Mouse (Mus musculus) myocyte (in vitro differentiated cells): ENCODE results near the gene Hist1h2ac. TPM values are rescaled to one million over a fixed set of nuclear protein-coding genes. Genes with fewer than 3 reads are reported as not detected.
"Not testable (repeated sequence)": the region's sequence is repeated elsewhere in the genome, so short reads cannot be mapped to it uniquely, and the experiment has no call there.

Experiments used
- H3K27me3 ChIP-seq: one replicate; pipeline ENCODE4 v1.6.1; 2011; ENCODE audit not compliant: control insufficient read depth, insufficient read depth, insufficient read length
- H3K36me3 ChIP-seq: one replicate; pipeline ENCODE4 v1.6.1; 2011; ENCODE audit not compliant: control insufficient read depth, insufficient read depth
- H3K4me2 ChIP-seq: one replicate; pipeline ENCODE4 v1.6.1; 2011; ENCODE audit warnings: low read depth, control low read depth
- H3K4me3 ChIP-seq: one replicate; pipeline ENCODE4 v1.5.1; 2011; ENCODE audit warnings: mild to moderate bottlenecking, control low read depth, moderate library complexity
- H3K79me2 ChIP-seq: one replicate; pipeline ENCODE4 v1.6.1; 2011; ENCODE audit not compliant: control insufficient read depth, insufficient read depth
- H3ac ChIP-seq: one replicate; pipeline ENCODE4 v1.6.1; 2011; ENCODE audit not compliant: control insufficient read depth, insufficient read length
- CEBPB ChIP-seq: IDR thresholded peaks from 2 replicates; pipeline ENCODE4 v1.6.1; 2011; ENCODE audit warnings: mild to moderate bottlenecking, moderate library complexity; ENCODE audit not compliant: poor library complexity, insufficient read depth, severe bottlenecking
- E2F4 ChIP-seq: IDR thresholded peaks from one replicate; pipeline ENCODE4 v1.6.1; 2011; ENCODE audit warnings: mild to moderate bottlenecking, control low read depth, moderate library complexity; ENCODE audit not compliant: insufficient read depth
- MAX ChIP-seq: IDR thresholded peaks from one replicate; pipeline ENCODE4 v1.6.1; 2011; ENCODE audit warnings: low read depth, mild to moderate bottlenecking, control low read depth
- MYOD1 ChIP-seq, 3 experiments: IDR thresholded peaks; one replicate each; pipeline ENCODE4 v1.6.1; 2011; ENCODE audit warnings: control low read depth in 2 of 3, low read depth in 2 of 3, mild to moderate bottlenecking in 2 of 3, moderate library complexity in 1 of 3; ENCODE audit not compliant: insufficient read length in 2 of 3, control insufficient read depth in 1 of 3
- MYOG ChIP-seq, 3 experiments: IDR thresholded peaks; one replicate each; pipeline ENCODE4 v1.6.1; 2011; ENCODE audit warnings: control low read depth in 2 of 3, low read depth in 2 of 3, mild to moderate bottlenecking in 2 of 3; ENCODE audit not compliant: insufficient read length in 2 of 3, control insufficient read depth in 1 of 3, insufficient read depth in 1 of 3
- POLR2A ChIP-seq: IDR thresholded peaks from one replicate; pipeline ENCODE4 v1.6.1; 2011; ENCODE audit warnings: low read depth, mild to moderate bottlenecking, control low read depth, moderate library complexity; ENCODE audit not compliant: insufficient read length
- POLR2AphosphoS2 ChIP-seq: IDR thresholded peaks from one replicate; pipeline ENCODE4 v1.6.1; 2011; ENCODE audit warnings: low read depth, control low read depth; ENCODE audit not compliant: insufficient read length
- REST ChIP-seq: IDR thresholded peaks from one replicate; pipeline ENCODE4 v1.6.1; 2011; ENCODE audit warnings: mild to moderate bottlenecking, control low read depth, moderate library complexity; ENCODE audit not compliant: insufficient read depth, insufficient read length
- SRF ChIP-seq: IDR thresholded peaks from one replicate; pipeline ENCODE4 v1.6.1; 2011; ENCODE audit warnings: low read depth; ENCODE audit not compliant: control insufficient read depth, insufficient read length
- TCF12 ChIP-seq: IDR thresholded peaks from one replicate; pipeline ENCODE4 v1.6.1; 2011; ENCODE audit warnings: mild to moderate bottlenecking, control low read depth; ENCODE audit not compliant: poor library complexity, insufficient read depth, severe bottlenecking
- TCF3 ChIP-seq: IDR thresholded peaks from one replicate; pipeline ENCODE4 v1.6.1; 2011; ENCODE audit warnings: low read depth, control low read depth; ENCODE audit not compliant: insufficient read length
- USF1 ChIP-seq: IDR thresholded peaks from one replicate; pipeline ENCODE4 v1.6.1; 2011; ENCODE audit warnings: low read depth, mild to moderate bottlenecking, control low read depth, moderate library complexity
- polyA plus RNA-seq: library from polyadenylated mRNA; unstranded; fragments of >200 nt; fragmentation: generic; extraction: Trizol; gene quantifications from one replicate; pipeline ENCODE4 v1.2.1, GENCODE M21; 2012; ENCODE audit warnings: missing spikeins

Gene Hist1h2ac
- polyA plus RNA-seq, 1 experiment = 1.3 TPM

- H3K4me2 ChIP-seq = no peak overlapping the region
- TF ChIP-seq REST (no peak), TCF3 (no peak), E2F4 (no peak), POLR2AphosphoS2 (no peak), TCF12 (no peak), MYOD1 (IDR thresholded peaks at IDR 0.05; ENCODE audit: control insufficient read depth in 1 of 3, insufficient read length in 2 of 3, low read depth in 2 of 3) (no peak), CEBPB (no peak), SRF (no peak), MYOG (IDR thresholded peaks at IDR 0.05; ENCODE audit: control insufficient read depth in 1 of 3, insufficient read depth in 1 of 3, insufficient read length in 2 of 3, low read depth in 2 of 3) (no peak), USF1 (no peak), POLR2A (no peak), MAX (no peak)
These were observed 23.0 kb upstream of the Hist1h2ac start for GRCm38 (mm10) chr13:23706771-23707170.

DNA sequence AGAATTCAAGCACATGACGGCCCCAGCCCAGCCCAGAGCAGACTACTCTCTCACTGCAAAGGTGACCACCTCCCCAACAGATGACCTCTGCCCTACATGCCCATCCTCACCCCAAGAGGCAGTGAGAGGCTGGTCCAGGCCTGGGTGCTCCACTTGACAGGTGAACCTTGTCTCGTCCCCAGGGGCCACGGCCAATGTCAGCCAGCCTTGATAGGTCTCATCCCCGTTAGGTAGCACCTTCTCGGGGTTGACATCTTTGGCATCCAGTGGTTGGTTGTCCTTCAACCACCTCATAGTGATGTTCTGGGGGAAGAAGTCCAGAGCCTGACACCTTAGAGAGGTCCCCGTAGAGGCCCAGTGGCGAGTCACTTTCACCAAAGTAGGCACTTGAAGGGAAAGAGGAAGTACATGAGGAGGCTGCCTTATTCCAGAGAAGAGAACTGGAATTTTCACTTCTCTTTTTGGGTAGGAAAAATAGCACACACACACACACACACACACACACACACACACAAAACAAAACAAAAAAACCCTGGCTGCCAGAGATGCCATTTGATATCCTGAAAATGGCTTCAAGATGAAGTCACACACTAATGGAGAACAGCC, 22.1 kb upstream of the Hist1h2ac start:
- no peaks in the 10 kb centered on the region for H3K27me3 ChIP-seq
- H3ac ChIP-seq = no peak overlapping the region
- H3K79me2 ChIP-seq = no peaks in the 10 kb centered on the region
- no peaks in the 10 kb centered on the region for H3K36me3 ChIP-seq
- no peak overlapping the region for H3K4me3 ChIP-seq
- TF ChIP-seq POLR2A (no peak), TCF3 (no peak)
- H3K4me2 ChIP-seq = no peak overlapping the region

More at GRCm38 (mm10) chr13:23706771-23707170, 23.0 kb upstream of the Hist1h2ac start:
- Histone ChIP-seq H3K27me3 (no peaks in the 10 kb centered on the region), H3ac (no peak overlapping the region), H3K36me3 (no peaks in the 10 kb centered on the region), H3K79me2 (no peaks in the 10 kb centered on the region), H3K4me3 (no peak overlapping the region)

DNA sequence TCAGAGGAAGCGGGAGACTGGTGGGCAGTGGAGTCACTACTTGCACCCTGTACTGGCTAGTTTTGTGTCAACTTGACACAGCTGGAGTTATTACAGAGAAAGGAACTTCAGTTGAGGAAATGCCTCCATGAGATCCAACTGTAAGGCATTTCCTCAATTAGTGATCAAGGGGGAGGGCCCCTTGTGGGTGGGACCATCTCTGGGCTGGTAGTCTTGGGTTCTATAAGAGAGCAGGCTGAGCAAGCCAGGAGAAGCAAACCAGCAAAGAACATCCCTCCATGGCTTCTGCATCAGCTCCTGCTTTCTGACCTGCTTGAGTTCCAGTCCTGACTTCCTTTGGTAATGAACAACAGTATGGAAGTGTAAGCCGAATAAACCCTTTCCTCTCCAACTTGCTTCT, 19.1 kb upstream of the Hist1h2ac start:
- not testable (repeated sequence) for H3K36me3 ChIP-seq, H3ac ChIP-seq, H3K4me2 ChIP-seq, H3K4me3 ChIP-seq, H3K27me3 ChIP-seq, H3K79me2 ChIP-seq

GRCm38 (mm10) chr13:23702220-23702619, 18.5 kb upstream of the Hist1h2ac start:
- Histone ChIP-seq H3K36me3 (no peaks in the 10 kb centered on the region), H3K4me3 (no peak overlapping the region), H3K79me2 (no peaks in the 10 kb centered on the region), H3ac (no peak overlapping the region), H3K4me2 (no peak overlapping the region), H3K27me3 (no peaks in the 10 kb centered on the region)
- TF ChIP-seq USF1 (no peak), MYOD1 (IDR thresholded peaks at IDR 0.05; ENCODE audit: control insufficient read depth in 1 of 3, insufficient read length in 2 of 3, low read depth in 2 of 3) (no peak), POLR2AphosphoS2 (no peak), E2F4 (no peak), SRF (no peak), TCF3 (no peak), POLR2A (no peak), TCF12 (no peak), CEBPB (no peak)

- Histone ChIP-seq H3K36me3 (no peaks in the 10 kb centered on the region), H3K27me3 (no peaks in the 10 kb centered on the region), H3K79me2 (no peaks in the 10 kb centered on the region), H3ac (no peak overlapping the region), H3K4me3 (no peak overlapping the region), H3K4me2 (peak overlapping the region; percentile 49)
- no peak for TF ChIP-seq REST
- TF ChIP-seq USF1 = no peak
- no peak for TF ChIP-seq POLR2A
- TF ChIP-seq E2F4 = no peak
- no peak for TF ChIP-seq CEBPB
- TF ChIP-seq SRF = no peak
- no peak for TF ChIP-seq POLR2AphosphoS2
- TF ChIP-seq MYOD1 (IDR thresholded peaks at IDR 0.05; ENCODE audit: control insufficient read depth in 1 of 3, insufficient read length in 2 of 3, low read depth in 2 of 3) = no peak
- TF ChIP-seq TCF3 = no peak
These were observed 17.2 kb upstream of the Hist1h2ac start for GRCm38 (mm10) chr13:23700786-23701520.
